Mouse (Mus musculus) liver, embryonic 14.5 days (tissue): Measurements from ENCODE around the gene Myo10. TPM values are rescaled to one million over a fixed set of nuclear protein-coding genes. Genes with fewer than 3 reads are reported as not detected.

Experiments used
- ATAC-seq: fragments of 200-750 bp; cut with Nextera tagmentation; 2 replicates; pipeline ENCODE4 v1.8.0; 2017; ENCODE audit warnings: moderate number of reproducible peaks, mild to moderate bottlenecking, moderate library complexity; ENCODE audit not compliant: insufficient read depth
- DNase-seq, 3 experiments: peaks; one replicate each; pipeline ENCODE4 v3.0.0-alpha.2; 2012 to 2013; ENCODE audit warnings: low read depth in 3 of 3, low spot score in 3 of 3
- H3K27ac ChIP-seq: fragments of 300-500 bp; sonication (generic); 2 replicates; pipeline ENCODE4 v1.5.1; 2014; ENCODE audit warnings: moderate library complexity, mild to moderate bottlenecking, control low read depth, inconsistent platforms
- H3K27me3 ChIP-seq: fragments of 300-500 bp; sonication (generic); 2 replicates; pipeline ENCODE4 v1.6.1; 2014; ENCODE audit warnings: mild to moderate bottlenecking, low read length, moderate library complexity; ENCODE audit not compliant: control insufficient read depth, insufficient read depth
- H3K36me3 ChIP-seq: fragments of 300-500 bp; sonication (generic); replicated peaks from 2 replicates; pipeline ENCODE4 v1.6.1; 2014; ENCODE audit warnings: low read depth; ENCODE audit not compliant: control insufficient read depth, insufficient read depth
- H3K4me1 ChIP-seq, 2 experiments: fragments of 200-500 bp in 1 of 2; fragments of 300-500 bp in 1 of 2; sonication (generic) in 1 of 2; replicated peaks; 2 replicates each; pipeline ENCODE4 v1.6.1; 2012 to 2014; ENCODE audit warnings: antibody characterized with exemption in 1 of 2, inconsistent platforms in 1 of 2, low read length in 1 of 2; ENCODE audit not compliant: control insufficient read depth in 2 of 2, insufficient read depth in 2 of 2
- H3K4me2 ChIP-seq: fragments of 300-500 bp; sonication (generic); 2 replicates; pipeline ENCODE4 v1.6.1; 2014; ENCODE audit warnings: low read depth, mild to moderate bottlenecking, control low read depth, moderate library complexity
- H3K4me3 ChIP-seq, 2 experiments: fragments of 200-500 bp in 1 of 2; fragments of 300-500 bp in 1 of 2; sonication (generic) in 1 of 2; 2 replicates each; pipeline ENCODE4 v1.5.1; 2012 to 2014; ENCODE audit warnings: low read depth in 2 of 2, low read length in 2 of 2, mild to moderate bottlenecking in 2 of 2, control low read depth in 1 of 2, inconsistent platforms in 1 of 2, moderate library complexity in 1 of 2; ENCODE audit not compliant: insufficient read depth in 1 of 2
- H3K9ac ChIP-seq: fragments of 300-500 bp; sonication (generic); replicated peaks from 2 replicates; pipeline ENCODE4 v1.6.1; 2014; ENCODE audit warnings: mild to moderate bottlenecking, control low read depth, moderate library complexity
- H3K9me3 ChIP-seq: fragments of 300-500 bp; sonication (generic); 2 replicates; pipeline ENCODE4 v1.6.1; 2016; ENCODE audit warnings: low read length, mixed read lengths; ENCODE audit not compliant: control insufficient read depth
- CTCF ChIP-seq: IDR thresholded peaks from 2 replicates; pipeline ENCODE4 v1.5.1; 2016; ENCODE audit warnings: antibody characterized with exemption, low read depth, control low read depth
- EP300 ChIP-seq: IDR thresholded peaks from 2 replicates; pipeline ENCODE4 v1.6.1; 2016; ENCODE audit warnings: antibody characterized with exemption, low read depth
- WGBS: fragments of 180-500 bp; shearing (Covaris S2); extraction: QIAGEN DNeasy Blood & Tissue Kit; methylation state at CpG from one replicate; pipeline ENCODE4 v1.1.7; 2014; ENCODE audit not compliant: insufficient replicate concordance; 5-methylcytosine and 5-hydroxymethylcytosine counted together
- polyA plus RNA-seq, 2 experiments: library from polyadenylated mRNA; depleted of rRNA in 1 of 2; stranded (reverse) in 1 of 2; unstranded in 1 of 2; fragments of >200 nt; fragmentation: Nextera tagmentation in 1 of 2; extraction: Ambion mirVana in 1 of 2; gene quantifications; 2 replicates each; pipeline versions ENCODE4 v1.2.1 to v1.2.3; 2012 to 2014

Gene Myo10
- polyA plus RNA-seq, 2 experiments, result 2.6 to 2.9 TPM

DNA sequence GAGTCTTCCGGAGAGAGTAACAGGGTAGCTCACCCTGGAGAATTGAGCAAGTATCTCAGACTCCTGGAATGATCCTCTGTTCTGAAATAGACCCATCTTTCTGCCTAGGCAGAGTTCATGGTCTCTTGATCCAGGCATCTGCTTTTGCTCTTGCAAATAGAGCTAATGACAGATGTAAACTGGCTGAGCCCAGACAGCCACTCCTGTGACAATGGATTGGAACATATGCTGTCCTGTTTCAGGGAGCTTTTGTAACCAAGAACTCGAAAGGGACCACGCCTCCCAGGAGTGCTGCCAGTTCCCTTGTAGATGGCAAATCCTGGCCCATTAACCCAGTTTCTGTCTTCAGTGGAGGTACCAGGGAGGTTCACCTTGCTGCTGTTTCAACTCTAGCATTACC lies 56.8 kb downstream of the Myo10 start:
- ATAC-seq (no peak), DNase-seq (no peak)
- Histone ChIP-seq H3K9ac (no peak overlapping the region), H3K36me3 (no peaks in the 10 kb centered on the region), H3K4me1 (peaks cover 0 to 10% of the 10 kb centered on the region in 2 experiments; a peak in 2 of 4 replicates), H3K4me2 (no peak overlapping the region), H3K27me3 (no peaks in the 10 kb centered on the region), H3K4me3 (no peak overlapping the region), H3K27ac (no peak overlapping the region), H3K9me3 (no peaks in the 10 kb centered on the region)
- TF ChIP-seq CTCF (no peak), EP300 (no peak)
- 59% methylated on average over 3 of the region's 3 CpGs for WGBS

DNA sequence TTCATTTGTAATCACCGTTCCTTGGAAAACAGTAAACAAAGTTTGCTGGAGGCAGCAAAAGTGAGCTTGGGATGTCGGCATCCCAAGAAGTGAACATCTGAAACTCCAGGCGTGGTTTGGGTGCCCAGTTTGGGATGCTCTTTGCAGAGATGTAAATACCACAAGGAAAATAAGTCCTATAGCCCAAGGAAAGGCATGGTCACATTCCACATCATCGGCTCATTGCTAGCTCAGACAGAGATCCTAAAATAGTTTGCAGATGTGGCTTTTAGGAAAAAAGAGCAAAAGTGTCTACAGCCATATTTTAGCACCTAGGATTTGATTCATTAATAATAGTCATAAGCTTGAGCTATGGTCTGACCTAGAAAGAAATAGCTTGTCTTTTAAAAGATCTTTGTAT lies 57.3 kb downstream of the Myo10 start:
- Histone ChIP-seq H3K27ac (no peak overlapping the region), H3K27me3 (no peaks in the 10 kb centered on the region), H3K4me2 (no peak overlapping the region), H3K4me3 (no peak overlapping the region), H3K9me3 (no peaks in the 10 kb centered on the region), H3K4me1 (peaks cover 0 to 10% of the 10 kb centered on the region in 2 experiments; a peak in 2 of 4 replicates), H3K9ac (no peak overlapping the region), H3K36me3 (no peaks in the 10 kb centered on the region)
- TF ChIP-seq EP300 (no peak), CTCF (no peak)
- DNase-seq, result no peak
- 67% methylated on average over 4 of the region's 4 CpGs for WGBS
- ATAC-seq, result no peak

DNA sequence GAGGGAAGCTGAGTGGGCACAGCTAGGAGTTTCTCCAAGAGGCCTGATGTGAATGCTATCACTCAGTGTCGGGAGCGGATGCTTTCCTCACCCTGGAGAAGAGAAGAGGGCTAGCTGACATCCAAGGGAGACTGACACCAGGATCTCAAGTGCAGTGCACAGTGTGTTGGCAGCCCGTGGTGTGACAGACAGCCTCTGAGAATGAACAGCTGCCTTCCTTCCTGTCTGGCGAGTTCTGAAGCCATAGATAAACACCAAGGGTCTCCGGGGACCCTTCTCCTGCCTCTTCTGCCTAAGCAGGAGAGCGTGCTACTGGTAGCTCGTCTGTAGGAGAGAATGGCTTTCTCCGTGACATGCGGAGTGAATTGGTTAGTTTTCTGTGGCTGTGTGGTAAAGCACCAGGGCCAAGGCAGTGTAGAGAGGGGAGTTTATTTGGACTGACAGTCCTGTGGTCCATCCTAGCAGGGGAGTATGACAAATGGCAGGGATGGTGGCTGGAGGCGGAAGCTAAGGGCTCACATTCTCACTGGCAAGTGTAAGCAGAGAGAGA lies 58.0 kb downstream of the Myo10 start:
- Histone ChIP-seq H3K4me3 (no peak overlapping the region), H3K9me3 (no peaks in the 10 kb centered on the region), H3K27me3 (no peaks in the 10 kb centered on the region), H3K4me2 (no peak overlapping the region), H3K4me1 (peaks cover 0 to 10% of the 10 kb centered on the region in 2 experiments; a peak in 2 of 4 replicates), H3K36me3 (no peaks in the 10 kb centered on the region), H3K9ac (no peak overlapping the region), H3K27ac (no peak overlapping the region)
- DNase-seq (no peak), ATAC-seq (no peak)
- 23% methylated on average over 10 of the region's 10 CpGs for WGBS
- no peak for TF ChIP-seq EP300
- TF ChIP-seq CTCF, result no peak

DNA sequence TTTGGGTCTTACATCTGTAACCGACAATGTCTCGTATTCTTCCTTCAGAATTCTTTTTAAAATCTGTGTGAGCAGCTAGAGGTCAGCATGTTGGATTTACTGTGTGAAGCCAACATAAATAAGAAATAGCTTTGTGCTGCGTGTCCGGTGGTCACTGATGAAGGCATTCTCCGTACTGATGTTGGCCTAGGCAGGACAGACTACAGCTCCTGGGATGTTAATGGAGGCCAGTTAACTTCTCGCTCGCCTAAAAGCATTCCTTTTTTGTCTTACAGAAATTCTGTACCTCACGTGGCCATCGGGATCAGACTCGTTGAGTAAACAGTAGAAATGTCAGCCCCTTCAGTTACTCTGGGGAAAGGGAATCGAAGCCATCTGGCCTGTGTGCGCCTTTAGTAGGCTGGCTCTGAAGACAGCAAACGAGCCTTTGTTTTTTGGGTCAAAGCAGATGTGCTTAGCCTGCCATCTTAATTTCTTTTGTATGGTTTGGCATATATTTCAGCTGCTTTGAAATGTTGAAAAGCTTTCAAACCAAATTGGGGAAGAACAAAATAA lies 60.7 kb downstream of the Myo10 start:
- no peaks in the 10 kb centered on the region for H3K9me3 ChIP-seq
- no peak for TF ChIP-seq CTCF
- no peak for TF ChIP-seq EP300
- no peak for DNase-seq
- H3K4me1 ChIP-seq, result peaks cover 0 to 8% of the 10 kb centered on the region in 2 experiments; a peak in 2 of 4 replicates
- no peaks in the 10 kb centered on the region for H3K27me3 ChIP-seq
- no peaks in the 10 kb centered on the region for H3K36me3 ChIP-seq
- H3K27ac ChIP-seq, result no peak overlapping the region
- no peak for ATAC-seq
- no peak overlapping the region for H3K9ac ChIP-seq
- no peak overlapping the region for H3K4me2 ChIP-seq
- H3K4me3 ChIP-seq, result no peak overlapping the region
- WGBS, result 71% methylated on average over 13 of the region's 13 CpGs

DNA sequence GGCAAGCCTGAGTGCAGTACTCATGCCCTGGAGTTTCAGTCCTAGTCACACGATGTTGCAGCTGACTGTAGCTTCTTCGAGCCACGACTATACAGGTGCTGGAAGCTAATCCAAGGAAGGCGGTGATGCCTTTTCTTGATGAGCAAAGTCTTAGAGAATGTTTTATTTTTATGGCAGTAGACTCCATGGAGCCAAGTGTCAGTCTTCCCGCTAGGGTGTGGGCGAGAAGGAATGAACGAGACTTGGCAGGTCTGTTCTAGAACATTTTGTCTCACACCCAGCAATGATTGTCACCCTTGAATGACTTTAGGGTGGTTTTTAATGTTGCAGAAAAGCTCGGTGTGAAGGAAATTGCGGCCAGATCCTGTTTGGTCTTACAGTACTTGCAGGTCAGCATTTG lies 62.9 kb downstream of the Myo10 start:
- Histone ChIP-seq H3K4me1 (peaks cover 0 to 5% of the 10 kb centered on the region in 2 experiments; a peak in 1 of 4 replicates), H3K9me3 (no peaks in the 10 kb centered on the region), H3K4me3 (no peak overlapping the region), H3K4me2 (no peak overlapping the region), H3K27me3 (no peaks in the 10 kb centered on the region), H3K27ac (no peak overlapping the region), H3K36me3 (no peaks in the 10 kb centered on the region), H3K9ac (no peak overlapping the region)
- ATAC-seq (no peak), DNase-seq (no peak)
- TF ChIP-seq EP300 (no peak), CTCF (no peak)
- 69% methylated on average over 9 of the region's 9 CpGs for WGBS
